Mouse (Mus musculus) testis, adult 2 months (tissue): ENCODE measurements around the gene Insc.

Experiments
- CTCF ChIP-seq: fragments of 200-500 bp; IDR thresholded peaks from 2 replicates; pipeline ENCODE4 v1.5.1; 2012; ENCODE audit warnings: low read depth, mild to moderate bottlenecking, inconsistent platforms, low read length, moderate library complexity; ENCODE audit not compliant: control insufficient read depth, insufficient read depth, insufficient replicate concordance
- POLR2A ChIP-seq: fragments of 200-500 bp; IDR thresholded peaks from 2 replicates; pipeline ENCODE4 v1.6.1; 2012; ENCODE audit warnings: low read depth, mild to moderate bottlenecking, inconsistent platforms, low read length, moderate library complexity; ENCODE audit not compliant: control insufficient read depth

DNA sequence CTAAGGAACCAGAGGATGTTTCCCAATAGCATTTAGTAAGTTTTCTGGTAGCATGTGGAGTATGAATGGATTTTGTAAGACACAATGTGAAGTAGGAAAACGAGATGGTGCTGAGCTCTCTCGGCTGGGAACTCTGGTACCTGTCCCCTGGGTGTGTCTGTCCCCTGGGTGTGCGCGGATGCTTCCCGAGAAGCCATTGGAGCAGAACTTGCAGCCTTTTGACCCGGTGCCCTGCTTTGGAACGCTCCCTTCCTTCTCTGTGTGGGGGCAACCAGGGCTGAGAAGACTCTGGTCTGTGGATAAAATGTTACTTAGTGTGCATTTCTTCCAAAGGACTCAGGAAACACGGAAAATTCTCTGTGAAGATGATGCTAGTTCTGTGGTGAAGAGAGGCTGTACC is 75.3 kb downstream of the Insc start:
- TF ChIP-seq POLR2A (no peak), CTCF (no peak)
